Mouse (Mus musculus) midbrain, embryonic 11.5 days (tissue): ENCODE data around the gene Pigl. TPM values are rescaled to one million over a fixed set of nuclear protein-coding genes. Genes with fewer than 3 reads are reported as not detected.

Experiments used
- polyA plus RNA-seq: library from polyadenylated mRNA; unstranded; fragments of >200 nt; fragmentation: Nextera tagmentation; extraction: Ambion mirVana; gene quantifications from 2 replicates; pipeline ENCODE4 v1.2.1, GENCODE M21; 2014

Gene Pigl
- polyA plus RNA-seq, 1 experiment from 2014 or later: 15.4 TPM

Other genes with a start within 250 kb of the Pigl start
- gene Adora2b, start 209.5 kb upstream of the Pigl start, polyA plus RNA-seq: 3.4 and 5.4 TPM in 2 replicates
- 13.4 and 15.3 TPM in 2 replicates for gene Zswim7, start 177.1 kb upstream of the Pigl start, polyA plus RNA-seq
- 11.2 and 13.4 TPM in 2 replicates for gene Ttc19, start 177.0 kb upstream of the Pigl start, polyA plus RNA-seq
- gene Ncor1, start 81 bp downstream of the Pigl start, polyA plus RNA-seq: 176 and 183 TPM in 2 replicates
- gene Cenpv, start 80.8 kb downstream of the Pigl start, polyA plus RNA-seq: 54.8 and 68.5 TPM in 2 replicates
- 3,727 and 3,899 TPM in 2 replicates for gene Ubb, start 92.7 kb downstream of the Pigl start, polyA plus RNA-seq
- 4.9 and 5.4 TPM in 2 replicates for gene Trpv2, start 116.0 kb downstream of the Pigl start, polyA plus RNA-seq
- gene Lrrc75a, start 190.1 kb downstream of the Pigl start, polyA plus RNA-seq: 12.5 and 12.6 TPM in 2 replicates
- 38.5 and 43.8 TPM in 2 replicates for gene Mmgt2, start 190.2 kb downstream of the Pigl start, polyA plus RNA-seq